Mouse (Mus musculus) lung, embryonic 15.5 days (tissue): ENCODE measurements around the gene Atp8a2. TPM values are rescaled to one million over a fixed set of nuclear protein-coding genes. Genes with fewer than 3 reads are reported as not detected.

Experiments
- ATAC-seq: fragments of 200-750 bp; cut with Nextera tagmentation; 2 replicates; pipeline ENCODE4 v1.8.0; 2017; ENCODE audit warnings: moderate number of reproducible peaks, borderline replicate concordance; ENCODE audit not compliant: low FRiP score, low TSS enrichment; ENCODE audit errors: extremely low read depth
- H3K27ac ChIP-seq: fragments of 300-500 bp; sonication (generic); 2 replicates; pipeline ENCODE4 v1.5.1; 2015; ENCODE audit warnings: moderate library complexity, mild to moderate bottlenecking, inconsistent platforms
- H3K27me3 ChIP-seq: fragments of 300-500 bp; sonication (generic); 2 replicates; pipeline ENCODE4 v1.6.1; 2015; ENCODE audit warnings: inconsistent platforms
- H3K36me3 ChIP-seq: fragments of 300-500 bp; sonication (generic); 2 replicates; pipeline ENCODE4 v1.6.1; 2015; ENCODE audit warnings: inconsistent platforms
- H3K4me1 ChIP-seq: fragments of 300-500 bp; sonication (generic); 2 replicates; pipeline ENCODE4 v1.6.1; 2015; ENCODE audit warnings: inconsistent platforms
- H3K4me2 ChIP-seq: fragments of 300-500 bp; sonication (generic); 2 replicates; pipeline ENCODE4 v1.6.1; 2015; ENCODE audit warnings: inconsistent platforms, mild to moderate bottlenecking, moderate library complexity
- H3K4me3 ChIP-seq: fragments of 300-500 bp; sonication (generic); 2 replicates; pipeline ENCODE4 v1.5.1; 2015; ENCODE audit warnings: mild to moderate bottlenecking, inconsistent platforms
- H3K9ac ChIP-seq: fragments of 300-500 bp; sonication (generic); 2 replicates; pipeline ENCODE4 v1.6.1; 2015; ENCODE audit warnings: inconsistent platforms
- H3K9me3 ChIP-seq: fragments of 300-500 bp; sonication (generic); 2 replicates; pipeline ENCODE4 v1.6.1; 2016; ENCODE audit warnings: inconsistent platforms
- WGBS: fragments of 180-500 bp; shearing (Covaris S2); methylation state at CpG from one replicate; pipeline ENCODE4 v1.1.7; 2015; 5-methylcytosine and 5-hydroxymethylcytosine counted together
- polyA plus RNA-seq: library from polyadenylated mRNA; unstranded; fragments of >200 nt; fragmentation: Nextera tagmentation; extraction: Ambion mirVana; gene quantifications from 2 replicates; pipeline ENCODE4 v1.2.1, GENCODE M21; 2015

The Atp8a2 gene
- polyA plus RNA-seq, 1 experiment from 2014 or later = 1.8 TPM

DNA sequence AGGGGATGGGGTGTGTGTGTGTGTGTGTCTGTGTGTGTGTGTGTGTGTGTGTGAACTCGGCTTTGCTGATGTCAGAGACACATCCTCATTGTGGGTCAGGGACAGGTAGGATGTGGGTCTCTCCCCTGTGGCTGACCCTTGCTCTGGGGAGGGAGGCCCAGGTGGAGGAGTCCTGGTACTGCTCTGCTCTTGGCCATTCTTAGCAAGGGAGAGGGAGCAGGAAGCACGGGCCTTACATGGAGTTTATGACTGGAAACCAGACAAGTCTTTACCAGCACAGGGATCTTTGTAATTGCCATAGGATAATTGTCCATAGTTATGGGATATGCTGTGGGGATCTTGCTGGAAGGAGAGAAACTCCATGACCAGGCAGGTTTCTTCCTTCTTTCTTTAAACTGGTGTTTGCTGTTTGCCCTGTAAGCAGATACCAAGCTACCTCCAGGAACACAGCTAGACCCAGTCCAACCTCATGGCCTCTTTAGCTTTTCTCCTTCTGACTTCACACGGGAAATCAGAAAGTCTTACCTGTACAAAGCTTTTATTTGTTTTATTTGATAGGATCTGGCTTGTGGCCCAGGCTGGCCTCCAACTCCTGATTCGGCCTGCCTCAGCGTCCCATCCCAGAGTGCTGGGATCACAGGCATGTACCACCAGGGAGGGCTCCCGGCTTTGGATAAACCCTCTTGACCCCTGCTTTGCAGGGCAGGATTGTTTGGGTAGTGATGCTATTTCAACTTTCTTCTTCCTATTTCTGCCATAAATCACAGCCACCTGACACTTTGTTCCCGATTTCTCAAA, 557.9 kb downstream of the Atp8a2 start:
- WGBS = 29% methylated on average over 7 of the region's 7 CpGs

DNA sequence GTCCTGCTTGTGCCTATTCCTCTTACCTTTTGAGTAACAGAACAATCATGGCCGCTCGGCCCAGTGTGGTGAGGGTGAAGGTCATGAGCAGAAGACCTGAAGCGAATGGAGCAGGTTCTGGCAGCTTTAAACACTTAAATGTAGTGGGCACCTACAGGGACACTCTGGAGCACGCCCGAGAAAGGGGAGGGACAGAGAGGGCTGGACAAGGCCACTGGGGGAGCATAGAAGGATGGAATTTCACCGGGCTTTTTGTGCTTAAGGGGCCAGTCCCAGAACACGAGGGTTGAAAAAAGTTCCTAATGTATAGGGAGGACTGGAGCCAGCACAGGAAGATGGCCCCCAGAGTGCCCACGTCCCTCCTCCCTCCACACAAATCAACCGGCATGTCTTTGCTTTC, 563.0 kb downstream of the Atp8a2 start:
- no peak overlapping the region for H3K9ac ChIP-seq
- H3K4me2 ChIP-seq = no peak overlapping the region
- no peaks in the 10 kb centered on the region for H3K9me3 ChIP-seq
- H3K4me3 ChIP-seq = no peak overlapping the region
- no peak for ATAC-seq
- H3K27ac ChIP-seq = no peak overlapping the region
- H3K4me1 ChIP-seq = peaks cover 2% of the 10 kb centered on the region; the same call in 1 of the 2 replicates
- 0 out of 2 replicates have a peak, but pooled peaks cover 3% of the 10 kb centered on the region for H3K36me3 ChIP-seq
- no peaks in the 10 kb centered on the region for H3K27me3 ChIP-seq
- WGBS = 71% methylated on average over 9 of the region's 9 CpGs

More for the DNA sequence above, 557.9 kb downstream of the Atp8a2 start:
- H3K27me3 ChIP-seq = no peaks in the 10 kb centered on the region
- no peak for ATAC-seq
- no peak overlapping the region for H3K4me3 ChIP-seq
- no peak overlapping the region for H3K4me2 ChIP-seq
- H3K36me3 ChIP-seq = no peaks in the 10 kb centered on the region
- no peaks in the 10 kb centered on the region for H3K9me3 ChIP-seq
- H3K4me1 ChIP-seq = peaks cover 11% of the 10 kb centered on the region; the same call in 1 of the 2 replicates
- H3K9ac ChIP-seq = no peak overlapping the region
- H3K27ac ChIP-seq = no peak overlapping the region

DNA sequence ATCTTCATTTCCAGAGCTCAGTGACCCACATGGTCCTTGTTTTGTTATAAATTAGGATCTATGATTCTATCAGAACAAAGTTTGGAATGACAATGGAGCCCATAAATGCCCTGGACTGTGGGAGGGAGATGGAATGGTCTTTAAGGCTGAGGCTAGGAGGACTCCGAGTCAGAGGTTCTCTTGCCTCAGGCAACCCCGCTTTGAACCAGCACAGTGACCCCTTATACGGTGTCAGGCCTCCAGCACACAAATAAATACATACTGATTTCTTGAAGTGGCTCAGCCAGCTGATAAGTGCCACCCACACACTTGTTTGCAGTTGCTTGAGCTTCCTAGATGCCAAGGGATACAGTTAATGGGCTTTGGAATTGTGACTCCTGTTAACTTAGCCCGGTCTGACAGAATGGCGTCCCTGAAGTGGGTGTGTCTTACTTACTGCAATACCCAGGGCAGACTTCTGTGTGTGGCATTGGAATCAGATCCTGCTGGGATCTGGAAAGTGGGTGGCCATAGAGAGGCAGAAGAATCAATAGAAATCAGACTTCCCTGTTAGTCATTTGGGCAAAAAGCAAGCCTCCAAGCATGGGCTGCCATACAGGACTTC, 563.6 kb downstream of the Atp8a2 start:
- no peaks in the 10 kb centered on the region for H3K4me1 ChIP-seq
- no peak overlapping the region for H3K9ac ChIP-seq
- H3K27ac ChIP-seq = no peak overlapping the region
- no peak overlapping the region for H3K4me2 ChIP-seq
- H3K9me3 ChIP-seq = no peaks in the 10 kb centered on the region
- 69% methylated on average over 5 of the region's 5 CpGs for WGBS
- H3K4me3 ChIP-seq = no peak overlapping the region
- H3K36me3 ChIP-seq = 0 out of 2 replicates have a peak, but pooled peaks cover 3% of the 10 kb centered on the region
- no peaks in the 10 kb centered on the region for H3K27me3 ChIP-seq
- ATAC-seq = no peak

DNA sequence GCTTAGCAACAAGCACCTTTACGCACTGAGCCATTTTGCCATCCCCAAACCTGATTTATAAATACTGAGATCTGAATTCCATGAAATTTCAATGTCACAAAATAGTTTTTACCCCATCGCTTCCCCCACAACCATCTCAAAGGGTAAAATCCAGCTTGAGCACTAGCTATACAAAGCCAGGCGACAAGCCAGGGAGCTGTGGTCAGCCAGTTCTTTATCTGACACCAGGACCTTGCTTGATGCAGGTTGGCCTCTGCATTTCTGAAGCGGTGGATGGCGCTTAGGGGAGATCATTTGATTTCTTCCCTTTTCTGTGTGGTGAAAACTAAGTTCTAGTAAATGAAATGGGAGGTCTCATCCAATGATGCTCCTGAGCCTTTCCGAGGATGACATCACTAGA, 564.9 kb downstream of the Atp8a2 start:
- H3K9ac ChIP-seq = no peak overlapping the region
- H3K4me2 ChIP-seq = no peak overlapping the region
- H3K36me3 ChIP-seq = 0 out of 2 replicates have a peak, but pooled peaks cover 3% of the 10 kb centered on the region
- no peaks in the 10 kb centered on the region for H3K27me3 ChIP-seq
- H3K4me3 ChIP-seq = no peak overlapping the region
- no peak overlapping the region for H3K27ac ChIP-seq
- 0 out of 2 replicates have a peak, but pooled peaks cover 10% of the 10 kb centered on the region for H3K4me1 ChIP-seq
- H3K9me3 ChIP-seq = no peaks in the 10 kb centered on the region
- no peak for ATAC-seq
- 89% methylated on average over 6 of the region's 6 CpGs for whole genome bisulfite sequencing

DNA sequence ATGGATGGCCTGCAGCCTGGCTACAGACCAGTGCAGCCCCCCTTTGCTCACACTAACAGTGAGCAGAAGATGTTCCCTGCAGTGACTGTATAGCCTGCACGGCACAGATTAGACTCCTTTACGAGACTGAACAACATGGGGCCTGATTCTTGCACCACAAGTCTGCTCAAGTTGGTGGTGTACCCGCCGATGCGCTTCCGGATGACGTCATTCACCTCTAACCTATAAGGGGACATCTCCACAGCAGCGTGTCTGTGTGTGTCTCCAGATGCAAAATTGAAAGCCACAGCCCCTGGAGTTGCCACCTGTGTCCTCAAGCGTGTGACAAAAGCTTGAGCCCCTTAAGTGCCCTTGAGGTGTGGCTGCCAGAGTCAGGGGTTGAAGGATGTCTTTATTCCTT, 566.9 kb downstream of the Atp8a2 start:
- H3K9ac ChIP-seq = no peak overlapping the region
- peaks cover 12% of the 10 kb centered on the region; the same call in 1 of the 2 replicates for H3K27me3 ChIP-seq
- ATAC-seq = no peak

DNA sequence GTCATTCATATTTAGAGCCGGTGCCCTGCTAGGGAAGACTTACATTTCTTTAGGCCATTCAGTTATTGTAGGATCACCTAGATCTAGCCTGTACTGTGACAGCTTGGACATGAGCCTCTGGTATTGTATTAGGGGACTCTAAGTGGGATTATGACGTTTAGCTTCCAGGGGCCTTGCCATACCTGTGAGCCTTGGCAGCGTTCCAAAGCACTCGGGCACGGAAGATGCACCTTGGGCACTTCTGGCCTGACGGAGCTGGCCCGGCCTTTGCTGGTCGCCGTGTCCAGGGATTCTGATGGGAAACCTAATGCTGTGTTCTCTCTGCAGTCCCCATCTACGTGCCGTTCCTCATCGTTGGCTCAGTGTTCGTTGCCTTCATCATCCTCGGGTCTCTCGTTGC, 567.7 kb downstream of the Atp8a2 start:
- H3K4me3 ChIP-seq = no peak overlapping the region
- peaks cover 12% of the 10 kb centered on the region; the same call in 1 of the 2 replicates for H3K27me3 ChIP-seq
- no peak overlapping the region for H3K9ac ChIP-seq
- H3K27ac ChIP-seq = no peak overlapping the region
- H3K36me3 ChIP-seq = 0 out of 2 replicates have a peak, but pooled peaks cover 3% of the 10 kb centered on the region
- peaks cover 23% of the 10 kb centered on the region for H3K4me1 ChIP-seq
- H3K9me3 ChIP-seq = no peaks in the 10 kb centered on the region
- WGBS = 87% methylated on average over 15 of the region's 15 CpGs
- no peak for ATAC-seq
- no peak overlapping the region for H3K4me2 ChIP-seq

More for the DNA sequence above, 566.9 kb downstream of the Atp8a2 start:
- Histone ChIP-seq H3K36me3 (0 out of 2 replicates have a peak, but pooled peaks cover 3% of the 10 kb centered on the region), H3K4me3 (no peak overlapping the region), H3K9me3 (no peaks in the 10 kb centered on the region), H3K27ac (no peak overlapping the region), H3K4me1 (peaks cover 23% of the 10 kb centered on the region), H3K4me2 (no peak overlapping the region)
- WGBS = 88% methylated on average over 9 of the region's 9 CpGs

DNA sequence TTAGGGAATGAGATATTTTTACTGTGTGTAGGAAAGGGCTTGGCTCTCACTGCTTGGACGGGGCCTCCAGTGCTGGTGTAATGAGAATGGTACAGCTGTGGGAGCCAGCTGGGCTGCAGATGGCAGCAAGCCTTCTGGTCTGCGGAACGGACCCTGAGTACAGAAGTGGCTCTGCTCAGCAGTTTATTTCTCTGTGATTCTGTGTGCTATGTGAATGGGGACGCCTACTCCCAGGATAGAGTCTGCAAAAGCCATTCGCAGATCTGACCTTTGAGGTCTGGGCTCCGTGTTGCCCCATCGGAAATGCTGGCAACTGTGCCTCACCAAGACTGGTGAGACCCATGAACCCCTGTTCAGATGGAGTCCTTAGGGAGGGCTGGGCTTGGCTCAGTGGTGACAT, 569.2 kb downstream of the Atp8a2 start:
- peaks cover 23% of the 10 kb centered on the region for H3K4me1 ChIP-seq
- peak overlapping the region; percentile 63 for H3K4me3 ChIP-seq
- H3K9ac ChIP-seq = no peak overlapping the region
- 0 out of 2 replicates have a peak, but pooled peaks cover 3% of the 10 kb centered on the region for H3K36me3 ChIP-seq
- peak overlapping the region; percentile 54; the same call in 1 of the 2 replicates for H3K27ac ChIP-seq
- WGBS = 31% methylated on average over 7 of the region's 7 CpGs
- peak; percentile 73; the same call in 1 of the 2 replicates for ATAC-seq
- H3K4me2 ChIP-seq = peak overlapping the region; percentile 91
- H3K9me3 ChIP-seq = no peaks in the 10 kb centered on the region
- peaks cover 12% of the 10 kb centered on the region; the same call in 1 of the 2 replicates for H3K27me3 ChIP-seq

DNA sequence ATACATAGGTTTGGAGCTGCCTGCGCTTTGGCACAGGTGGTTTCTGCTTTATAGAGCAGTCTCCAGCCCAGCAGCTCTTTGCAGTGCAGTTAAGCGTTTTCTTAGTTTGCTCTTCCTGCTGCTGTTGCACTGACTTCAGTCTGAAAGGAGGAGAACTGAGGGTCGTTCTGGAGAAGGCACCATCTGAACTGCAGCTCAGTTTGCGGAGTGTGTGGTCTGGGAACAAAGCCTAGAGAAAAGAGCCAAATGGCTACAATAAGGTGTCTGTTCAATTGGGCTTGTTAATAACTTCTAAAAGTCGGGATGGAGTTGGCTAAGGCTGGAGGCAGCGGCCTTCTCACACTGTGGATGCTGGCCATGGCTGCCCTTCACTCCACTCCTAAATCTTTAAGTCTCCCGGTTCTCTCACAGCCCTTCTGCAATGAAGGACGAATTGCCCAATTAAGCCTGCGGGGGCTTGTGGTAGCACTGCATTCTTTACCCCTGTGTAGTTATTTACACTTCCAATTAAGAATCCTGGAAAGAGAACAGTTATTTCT, 569.8 kb downstream of the Atp8a2 start:
- Histone ChIP-seq H3K27me3 (peaks cover 12% of the 10 kb centered on the region; the same call in 1 of the 2 replicates), H3K9me3 (no peaks in the 10 kb centered on the region), H3K36me3 (0 out of 2 replicates have a peak, but pooled peaks cover 3% of the 10 kb centered on the region), H3K4me2 (peak overlapping the region; percentile 91), H3K4me3 (peak overlapping the region; percentile 63), H3K27ac (peak overlapping the region; percentile 54), H3K4me1 (peaks cover 23% of the 10 kb centered on the region), H3K9ac (no peak overlapping the region; the same call in none of the 2 replicates)
- no peak for ATAC-seq
- WGBS = 22% methylated on average over 9 of the region's 9 CpGs

DNA sequence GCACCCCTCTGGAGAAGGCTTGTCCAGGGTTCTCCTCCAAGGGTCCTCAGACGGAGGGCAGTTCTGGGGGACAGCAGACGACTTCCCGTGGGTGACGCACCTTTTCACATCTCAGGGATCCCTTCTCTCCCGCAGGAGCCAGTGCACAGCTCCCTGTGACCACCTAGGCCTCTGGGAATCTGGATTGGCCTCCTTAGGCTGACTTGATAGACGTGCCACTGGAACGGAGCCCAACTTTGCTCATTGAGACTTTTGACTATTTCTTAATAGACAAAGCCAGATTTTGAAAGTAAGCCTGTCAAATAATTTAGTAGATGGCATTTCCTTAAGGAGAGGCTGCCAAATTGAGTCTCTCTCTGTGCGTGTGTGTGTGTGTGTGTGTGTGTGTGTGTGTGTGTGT, 570.3 kb downstream of the Atp8a2 start:
- peak overlapping the region; percentile 35 for H3K27ac ChIP-seq
- ATAC-seq = no peak
- H3K4me1 ChIP-seq = peaks cover 23% of the 10 kb centered on the region
- WGBS = 18% methylated on average over 8 of the region's 8 CpGs
- 0 out of 2 replicates have a peak, but pooled peaks cover 3% of the 10 kb centered on the region for H3K36me3 ChIP-seq
- H3K4me3 ChIP-seq = peak overlapping the region; percentile 63
- peak overlapping the region; percentile 91 for H3K4me2 ChIP-seq
- H3K27me3 ChIP-seq = peaks cover 12% of the 10 kb centered on the region; the same call in 1 of the 2 replicates
- peak overlapping the region; percentile 56; the same call in 1 of the 2 replicates for H3K9ac ChIP-seq
- no peaks in the 10 kb centered on the region for H3K9me3 ChIP-seq

DNA sequence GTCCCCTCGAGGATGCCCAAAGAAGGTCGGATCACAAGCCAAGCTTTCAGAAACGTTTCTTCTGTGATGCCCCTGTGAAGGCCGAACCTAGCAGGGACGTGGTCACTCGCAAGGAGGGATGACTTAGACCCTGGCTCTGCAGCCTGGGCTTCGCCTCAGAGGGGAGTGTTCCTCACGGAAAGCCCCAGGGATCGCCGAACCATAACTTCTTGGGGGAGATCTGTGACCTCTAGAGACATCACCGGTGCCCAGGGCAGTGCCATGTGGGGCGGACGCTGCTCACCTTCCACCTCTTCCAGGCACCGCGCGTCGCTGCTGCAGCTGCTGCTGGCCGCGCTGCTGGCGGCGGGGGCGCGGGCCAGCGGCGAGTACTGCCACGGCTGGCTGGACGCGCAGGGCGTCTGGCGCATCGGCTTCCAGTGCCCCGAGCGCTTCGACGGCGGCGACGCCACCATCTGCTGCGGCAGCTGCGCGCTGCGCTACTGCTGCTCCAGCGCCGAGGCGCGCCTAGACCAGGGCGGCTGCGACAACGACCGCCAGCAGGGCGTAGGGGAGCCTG, 571.1 kb downstream of the Atp8a2 start:
- H3K9me3 ChIP-seq = no peaks in the 10 kb centered on the region
- 0 out of 2 replicates have a peak, but pooled peaks cover 3% of the 10 kb centered on the region for H3K36me3 ChIP-seq
- peaks cover 12% of the 10 kb centered on the region; the same call in 1 of the 2 replicates for H3K27me3 ChIP-seq
- H3K4me3 ChIP-seq = peak overlapping the region; percentile 63
- H3K27ac ChIP-seq = peak overlapping the region; percentile 80
- whole genome bisulfite sequencing = under 1% methylated on average over 51 of the region's 51 CpGs
- peak overlapping the region; percentile 91 for H3K4me2 ChIP-seq
- H3K9ac ChIP-seq = peak overlapping the region; percentile 56
- peak; percentile 25; the same call in 1 of the 2 replicates for ATAC-seq
- peaks cover 23% of the 10 kb centered on the region for H3K4me1 ChIP-seq

DNA sequence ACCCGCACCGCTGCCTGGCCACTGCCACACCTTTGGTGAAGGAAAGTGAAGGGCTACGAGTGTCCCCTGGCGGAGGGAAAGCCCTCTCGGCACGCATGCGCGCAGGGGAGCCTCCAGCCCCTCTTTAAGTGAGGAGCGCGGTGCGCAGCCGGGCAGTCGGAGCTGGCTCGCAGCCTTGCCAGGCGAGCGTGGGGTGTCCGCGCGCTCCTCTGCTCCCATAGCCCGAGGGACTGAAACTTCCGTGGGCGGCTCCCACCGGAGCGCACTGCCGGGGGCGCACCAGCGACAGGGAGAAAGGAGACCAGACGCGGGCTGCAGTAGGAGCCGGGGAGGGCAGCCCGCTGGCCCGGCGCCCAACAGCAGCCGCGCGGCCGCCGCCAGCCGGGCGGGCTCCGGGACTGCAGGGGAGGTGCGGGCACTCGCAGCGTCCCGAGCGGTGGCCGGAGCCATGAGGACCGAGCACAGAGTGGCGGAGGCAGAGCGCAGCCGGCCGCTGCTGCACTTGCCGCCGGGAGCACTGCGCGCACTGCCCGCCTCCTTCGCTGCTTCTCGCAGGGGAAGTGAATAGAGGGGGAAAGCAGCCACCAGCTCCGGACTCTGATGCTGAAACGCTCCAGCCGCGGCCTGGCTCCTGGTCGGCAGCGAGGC, 571.7 kb downstream of the Atp8a2 start, which contains the start of gene Shisa2:
Gene Shisa2 (plus strand): TSS at position 151 of the 648 bp plus-strand sequence.
- Histone ChIP-seq H3K4me1 (peaks cover 23% of the 10 kb centered on the region), H3K4me3 (peak within 1 kb of the TSS; percentile 63), H3K9me3 (no peaks in the 10 kb centered on the region), H3K36me3 (0 out of 2 replicates have a peak, but pooled peaks cover 3% of the 10 kb centered on the region), H3K4me2 (peak within 1 kb of the TSS; percentile 91), H3K27ac (peak within 1 kb of the TSS; percentile 80), H3K9ac (peak within 1 kb of the TSS; percentile 56), H3K27me3 (peaks cover 12% of the 10 kb centered on the region; the same call in 1 of the 2 replicates)
- peak; percentile 82 for ATAC-seq
- under 1% methylated on average over 57 of the region's 65 CpGs for WGBS
